Mouse (Mus musculus) monocyte, adult 5-6 weeks (primary cell): ENCODE measurements around the gene Slc34a2. TPM values are rescaled to one million over a fixed set of nuclear protein-coding genes. Genes with fewer than 3 reads are reported as not detected.

Experiments
- ATAC-seq: fragments of 153-309, 156-312 bp; replicated peaks from 2 replicates; pipeline ENCODE4 v1.8.0; 2017; ENCODE audit warnings: mild to moderate bottlenecking; ENCODE audit not compliant: low TSS enrichment, insufficient number of reproducible peaks, severe bottlenecking, poor library complexity, low FRiP score
- total RNA-seq: library from RNA; stranded (forward); fragments of 200-1000, 200-491, 200-594 nt; gene quantifications from 3 replicates; pipeline ENCODE4 v1.2.3, GENCODE M21; 2017

Gene Slc34a2
- total RNA-seq = not detected in 3 replicates

DNA sequence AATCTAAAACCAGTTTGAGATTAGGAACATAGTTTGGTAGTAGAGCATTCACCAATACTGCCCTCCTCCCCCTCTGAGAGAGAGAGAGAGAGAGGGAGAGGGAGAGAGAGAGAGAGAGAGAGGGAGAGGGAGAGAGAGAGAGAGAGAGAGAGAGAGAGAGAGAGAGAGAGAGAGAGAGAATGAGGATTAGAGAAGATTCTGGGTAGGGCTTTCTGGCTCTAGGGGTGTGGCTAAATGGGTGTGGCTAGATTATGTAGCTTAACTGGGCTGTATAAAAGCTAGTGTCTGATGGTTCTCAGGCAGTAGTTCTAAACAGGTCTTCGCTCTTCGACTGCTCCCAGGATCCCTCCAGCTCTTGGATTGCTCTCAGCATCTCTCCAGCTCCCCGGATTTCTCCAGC is at the start of gene Slc34a2:
Slc34a2 (plus strand) TSS at position 301 of the 400 bp plus-strand sequence.
- ATAC-seq = no peak

- no peak for ATAC-seq
These were observed 47.1 kb upstream of the Slc34a2 start for GRCm38 (mm10) chr5:52990687-52991341.

- ATAC-seq = no peak
These were observed 45.5 kb upstream of the Slc34a2 start for GRCm38 (mm10) chr5:52992210-52992897.

DNA sequence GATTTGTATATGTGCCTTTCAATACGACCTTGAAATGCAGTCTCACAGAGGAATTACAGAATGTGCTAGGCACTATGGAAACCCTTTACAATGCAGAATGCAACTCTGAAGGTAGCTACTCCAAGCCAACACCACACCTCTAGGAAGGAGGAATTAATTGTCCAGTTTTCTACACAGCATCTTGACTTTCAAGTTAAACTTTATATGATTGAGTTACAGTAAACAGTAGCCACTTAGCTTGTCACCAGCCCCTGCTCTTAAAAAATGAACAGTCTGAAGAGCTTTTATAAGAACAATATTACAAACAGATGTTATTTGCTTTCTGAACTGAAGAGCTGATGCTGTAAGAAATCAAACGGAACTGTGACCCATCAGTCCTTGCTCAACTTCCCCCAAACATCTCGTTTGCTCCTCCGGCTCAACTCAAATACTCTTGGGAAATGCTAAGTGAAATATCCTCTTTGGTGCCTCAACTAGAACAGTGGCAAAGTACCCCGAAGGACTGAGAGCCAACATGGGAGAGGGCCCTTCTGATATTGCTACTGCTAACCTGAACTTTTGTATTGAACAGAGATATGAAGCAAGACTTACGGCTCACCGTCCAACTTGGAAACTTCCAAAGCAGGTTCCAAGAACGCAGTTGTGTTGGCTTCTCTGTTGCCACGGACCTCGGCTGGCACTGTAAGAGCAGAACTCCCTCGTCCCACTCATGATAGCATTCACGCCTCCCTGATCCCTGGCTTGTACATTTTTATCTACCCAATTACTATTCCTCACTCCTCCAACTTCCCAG is 44.2 kb upstream of the Slc34a2 start:
- ATAC-seq = no peak

DNA sequence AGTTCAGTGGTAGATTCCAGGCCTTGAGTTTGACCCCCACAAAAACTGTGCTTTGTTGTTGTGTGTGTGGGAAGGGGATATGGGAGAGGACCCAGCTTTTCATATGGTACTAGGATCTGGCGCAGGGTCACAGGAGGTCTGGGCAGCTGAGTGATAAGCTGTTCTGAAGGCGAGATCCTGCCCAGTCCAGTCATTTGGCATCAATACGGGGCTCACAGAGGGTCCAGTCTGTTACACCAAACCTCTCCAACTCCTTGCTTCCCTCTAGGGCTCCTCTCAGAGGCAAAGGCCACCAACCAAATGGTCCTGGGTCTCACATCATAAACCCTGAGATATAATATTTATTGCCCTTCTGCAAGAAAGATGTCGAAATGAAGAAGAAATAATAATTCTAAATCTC is 42.4 kb upstream of the Slc34a2 start:
- no peak for ATAC-seq

DNA sequence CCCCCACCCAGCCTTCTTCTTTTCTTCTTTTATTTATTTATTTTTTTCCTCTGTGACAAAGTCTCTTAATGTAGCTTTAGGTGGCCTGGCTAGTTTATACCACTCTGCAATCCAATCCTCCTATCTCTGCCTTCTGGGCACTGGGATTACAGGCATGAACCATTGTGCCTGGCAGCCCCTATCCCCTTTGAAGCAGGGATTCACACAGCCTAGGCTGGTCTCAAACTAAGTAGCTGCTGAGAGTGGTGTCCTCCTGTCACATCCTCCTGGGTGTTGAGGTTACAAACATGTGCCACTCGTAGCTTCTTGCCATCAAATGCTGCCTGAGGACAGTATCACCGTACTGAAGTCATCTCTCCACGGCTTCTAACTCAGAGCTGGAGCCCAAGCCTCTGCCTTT is 41.7 kb upstream of the Slc34a2 start:
- no peak for ATAC-seq

- ATAC-seq = no peak
These were observed 41.3 kb upstream of the Slc34a2 start for GRCm38 (mm10) chr5:52996601-52997000.

- no peak for ATAC-seq
These were observed 40.8 kb upstream of the Slc34a2 start for GRCm38 (mm10) chr5:52997032-52997431.

DNA sequence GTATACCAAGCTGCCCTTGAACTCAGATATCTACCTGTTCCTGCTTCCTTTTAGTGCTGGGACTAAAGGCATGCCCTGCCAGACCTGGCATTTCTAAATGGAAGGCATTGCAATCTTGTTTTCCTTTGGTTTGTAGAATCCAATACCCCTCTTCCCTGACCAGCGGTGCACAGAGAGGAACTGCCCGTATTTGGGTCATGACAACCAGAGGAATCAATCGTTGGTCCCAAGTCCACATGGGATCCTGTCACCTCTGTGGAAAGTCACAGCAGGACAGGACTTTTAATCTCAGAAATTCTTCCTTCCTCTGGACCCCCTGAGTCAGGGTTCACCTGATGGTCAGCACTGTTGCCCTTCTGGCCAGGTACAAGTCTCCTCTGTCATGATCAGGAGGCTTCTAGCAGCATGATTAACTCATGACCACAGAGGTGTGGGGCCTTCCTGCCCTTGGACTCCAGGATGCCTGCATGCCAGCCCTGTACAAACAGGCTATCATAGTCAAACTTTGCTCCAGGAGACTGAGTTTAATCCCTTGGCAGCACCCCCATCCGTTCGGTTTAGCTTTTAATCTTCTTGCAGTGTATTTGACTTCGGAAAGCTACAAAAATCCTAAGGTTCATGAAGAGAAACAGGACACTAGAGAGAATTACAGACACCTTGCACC is 39.7 kb upstream of the Slc34a2 start:
- ATAC-seq = no peak

GRCm38 (mm10) chr5:53000169-53000872 is 37.6 kb upstream of the Slc34a2 start:
- no peak for ATAC-seq

DNA sequence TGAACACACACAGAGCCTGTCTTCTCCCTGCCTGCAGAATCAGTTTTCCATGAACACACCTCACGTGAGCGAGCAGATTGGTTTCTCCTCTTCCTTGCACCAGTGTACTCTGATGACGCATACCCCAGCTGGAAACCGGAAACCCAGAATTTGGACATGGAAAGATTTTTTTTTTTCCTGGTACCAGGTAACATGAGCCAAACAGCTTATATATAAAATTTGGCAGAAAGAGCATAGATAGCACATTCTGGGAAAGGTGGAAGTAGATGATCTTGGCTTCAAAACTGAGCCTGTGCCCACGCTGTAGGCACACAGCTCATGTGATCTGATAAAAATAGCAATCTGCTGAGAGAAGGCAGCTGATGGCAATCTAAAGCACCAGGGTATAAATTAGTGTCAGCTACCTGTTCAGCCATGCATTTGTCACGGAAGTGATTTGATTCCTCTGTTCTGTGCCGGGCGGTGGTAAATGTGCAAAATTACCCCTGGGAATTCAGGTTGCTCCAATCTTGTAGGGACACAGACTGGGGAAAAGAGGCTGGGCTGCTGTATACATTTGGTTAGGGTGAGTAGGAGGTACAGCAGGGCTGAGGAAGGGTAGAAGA is 35.2 kb upstream of the Slc34a2 start:
- ATAC-seq = no peak

DNA sequence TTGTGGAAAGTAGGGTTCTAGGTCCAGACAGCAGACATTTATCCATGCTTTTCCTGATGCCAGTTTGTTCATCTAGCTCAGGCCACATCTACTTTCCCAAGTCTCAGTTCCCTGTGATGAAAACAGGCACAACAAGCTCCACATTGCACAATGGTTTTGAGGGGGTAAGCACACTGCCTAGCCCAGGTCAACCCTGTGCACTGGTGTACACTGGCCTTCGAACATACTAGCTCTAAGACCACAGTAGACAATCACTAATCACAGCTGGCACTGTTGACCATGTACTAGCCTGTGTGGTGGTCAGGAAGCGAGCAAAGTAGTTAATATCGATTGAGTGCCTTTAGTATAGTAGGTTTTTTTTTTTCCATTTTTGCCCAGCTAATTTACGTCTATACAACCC is 34.4 kb upstream of the Slc34a2 start:
- ATAC-seq = no peak

- ATAC-seq = no peak
These were observed 33.9 kb upstream of the Slc34a2 start for GRCm38 (mm10) chr5:53003981-53004380.

DNA sequence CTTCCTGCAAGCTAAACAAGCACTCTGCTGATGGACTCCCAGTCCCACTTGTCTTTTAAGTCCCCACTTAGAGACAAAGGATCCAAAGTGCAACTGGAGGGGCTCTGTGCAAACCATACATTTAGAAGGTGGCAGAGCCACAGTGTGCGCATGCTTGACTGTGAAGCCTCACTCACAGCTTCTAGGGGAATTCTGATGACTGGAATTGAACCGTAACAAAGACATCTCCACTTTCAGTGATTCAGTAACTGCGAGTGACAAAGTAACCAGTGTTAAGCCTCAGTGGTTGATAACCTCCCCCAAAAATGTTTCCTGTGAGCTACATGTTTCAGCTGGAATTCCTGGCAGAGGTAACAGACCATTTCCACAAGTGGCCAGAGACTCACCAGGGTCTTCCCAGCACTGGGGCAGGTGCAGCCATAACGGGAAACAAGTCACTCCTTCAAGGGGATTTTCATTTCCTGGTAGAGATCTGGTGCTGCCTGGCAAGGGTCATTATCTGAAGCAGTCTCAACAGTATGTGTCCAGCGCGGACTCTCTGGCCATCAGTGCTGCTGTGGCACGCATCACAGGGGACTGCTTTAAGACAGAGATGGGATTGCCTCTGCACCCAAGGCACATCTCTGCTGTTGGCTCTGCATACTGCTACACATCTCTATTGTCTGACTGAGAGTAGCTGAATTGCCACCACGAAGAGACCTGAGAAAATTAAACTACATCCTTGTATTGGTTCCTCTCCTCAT is 28.7 kb upstream of the Slc34a2 start:
- ATAC-seq = no peak

DNA sequence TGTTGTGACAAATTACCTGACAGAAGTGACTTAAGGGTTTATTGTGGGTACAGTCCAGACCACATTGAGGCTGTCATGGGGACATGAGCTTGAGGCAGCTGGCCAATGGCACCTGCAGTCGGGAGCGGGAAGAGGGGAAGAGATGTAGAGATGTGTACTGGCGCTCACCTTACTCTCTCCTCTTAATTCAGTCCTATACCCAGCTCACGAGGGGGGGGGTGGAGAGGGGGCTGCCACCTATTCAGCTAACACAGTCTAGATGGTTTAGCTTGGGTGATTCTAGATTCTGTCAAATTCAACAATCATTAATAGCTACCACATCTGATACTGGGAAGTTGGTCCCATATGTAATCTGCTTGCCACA is 28.1 kb upstream of the Slc34a2 start:
- no peak for ATAC-seq

DNA sequence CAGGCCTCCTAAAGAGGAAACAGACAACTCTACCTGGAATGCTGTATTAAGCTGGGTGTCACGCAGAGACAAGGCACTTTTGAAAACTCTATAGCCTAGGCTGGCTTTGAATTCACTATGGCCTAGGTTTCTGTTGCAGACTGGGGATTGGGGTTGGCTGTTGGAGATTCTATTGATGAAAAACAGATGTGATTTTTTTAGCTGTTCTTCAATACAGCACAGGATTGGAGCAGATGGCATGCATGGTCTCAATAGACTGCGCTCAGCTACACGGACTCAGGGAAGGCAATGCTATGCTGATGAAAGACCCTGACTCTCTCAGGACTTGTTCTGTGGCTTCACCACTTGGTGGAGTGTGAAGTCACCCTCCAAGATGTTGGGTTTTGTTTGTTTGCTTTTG is 26.6 kb upstream of the Slc34a2 start:
- ATAC-seq = no peak

DNA sequence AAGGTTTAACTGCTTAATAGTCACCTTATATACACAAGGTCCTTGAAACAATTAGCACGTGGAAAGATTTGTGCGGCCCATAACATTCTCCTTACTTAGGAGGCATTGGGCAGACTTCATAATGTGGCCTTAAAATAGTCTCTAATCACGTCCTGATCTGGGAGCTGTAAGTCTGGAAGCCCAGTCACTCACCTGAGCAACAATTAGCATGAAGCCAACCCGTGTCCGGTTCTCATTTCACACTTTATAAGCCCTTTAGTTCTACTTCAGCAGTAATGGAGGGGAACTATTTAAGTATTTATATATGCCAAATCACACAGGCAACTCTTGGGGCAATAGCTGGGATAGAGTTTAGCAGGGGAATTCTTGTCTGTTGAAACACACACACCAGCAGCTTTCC is 21.3 kb upstream of the Slc34a2 start:
- ATAC-seq = no peak

- no peak for ATAC-seq
These were observed 19.6 kb upstream of the Slc34a2 start for GRCm38 (mm10) chr5:53018316-53018715.
